Mouse (Mus musculus) brain, embryonic 14.5 days (tissue): ENCODE measurements around the gene Hgd.

ENCODE experiments used
- CTCF ChIP-seq: fragments of 200-500 bp; IDR thresholded peaks from 2 replicates; pipeline ENCODE4 v1.5.1; 2012; ENCODE audit warnings: inconsistent platforms, mild to moderate bottlenecking, moderate library complexity, borderline replicate concordance; ENCODE audit not compliant: insufficient read depth, insufficient read length; ENCODE audit errors: extremely low read depth
- POLR2A ChIP-seq: fragments of 200-500 bp; IDR thresholded peaks from 2 replicates; pipeline ENCODE4 v1.6.1; 2012; ENCODE audit warnings: mild to moderate bottlenecking, inconsistent platforms, borderline replicate concordance; ENCODE audit not compliant: poor library complexity, insufficient read depth, insufficient read length, severe bottlenecking; ENCODE audit errors: extremely low read depth

GRCm38 (mm10) chr16:37598463-37598862 is 18.5 kb downstream of the Hgd start:
- TF ChIP-seq CTCF = no peak
- TF ChIP-seq POLR2A = no peak
